In the genomic region with DNA sequence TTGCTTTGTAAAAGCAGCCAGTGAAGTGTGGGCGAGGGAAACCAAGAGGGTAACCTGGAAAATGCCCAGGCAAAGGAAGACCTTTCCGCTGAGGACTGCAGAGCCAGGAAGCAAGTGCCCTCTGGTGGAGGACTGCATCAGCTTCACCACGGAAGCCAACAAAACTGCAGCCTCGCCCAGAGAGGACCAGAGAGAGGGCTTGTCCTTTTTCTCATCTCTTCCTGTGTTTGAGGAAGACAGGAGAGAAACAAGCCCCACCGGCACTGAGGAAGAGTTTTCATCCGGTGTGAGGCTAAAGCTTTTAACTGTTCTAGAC, we compare ENCODE assay signal across 10 mouse cellular contexts. TPM values are rescaled to one million over a fixed set of nuclear protein-coding genes. Genes with fewer than 3 reads are reported as not detected.
DNase-seq lines count a peak whose midpoint lies in the region; ATAC-seq and TF ChIP-seq lines count a peak whose summit lies in the region.
"Had no signal": no experiment of that assay in that cellular context is flagged by ENCODE, and none has a peak within 500 bp of the region (broad histone marks: within the 10 kb centered on the region; RNA-seq: fewer than 3 reads in every experiment).

No protein-coding gene starts in this region.

- DNase-seq in liver, result peak; percentile 18
- DNase-seq in adipocyte (ENCODE audit: low spot score), result peak; percentile 31
- no peak for DNase-seq in liver, adult 2 months (ENCODE audit: extremely low read depth, low read depth, low spot score)
- peak; percentile 16 for DNase-seq in retina, postnatal 7 days (ENCODE audit: low read depth, low spot score)
- no peak for DNase-seq in spleen, postnatal 14 days (ENCODE audit: low spot score in 2 of 2)

- no peaks in the 10 kb centered on the region for H3K4me1 ChIP-seq in liver, embryonic 12.5 days
- no peaks in the 10 kb centered on the region for H3K4me1 ChIP-seq in embryonic fibroblast, embryonic 13.5 days (ENCODE audit: control insufficient read depth, insufficient read depth, low read length)
- no peaks in the 10 kb centered on the region for H3K4me1 ChIP-seq in intestine, embryonic 16.5 days (ENCODE audit: control insufficient read depth, insufficient read depth, low read length)
- H3K4me1 ChIP-seq in liver, adult 2 months (ENCODE audit: control insufficient read depth, insufficient read depth, low read length), result no peaks in the 10 kb centered on the region
- H3K4me1 ChIP-seq: lung, embryonic 15.5 days had no signal

- 0 out of 2 replicates have a peak, but pooled peaks cover 5% of the 10 kb centered on the region for H3K27me3 ChIP-seq in liver, embryonic 12.5 days (replicated peaks)
- H3K27me3 ChIP-seq in intestine, embryonic 16.5 days (replicated peaks; ENCODE audit: control insufficient read depth, insufficient read depth, low read length), result no peaks in the 10 kb centered on the region
- H3K27me3 ChIP-seq in liver, adult 2 months (ENCODE audit: control insufficient read depth, insufficient read depth, low read length), result no peaks in the 10 kb centered on the region
- H3K27me3 ChIP-seq: embryonic facial prominence, embryonic 13.5 days; lung, embryonic 15.5 days had no signal

- H3K9me3 ChIP-seq in liver, embryonic 12.5 days (replicated peaks), result no peaks in the 10 kb centered on the region
- H3K9me3 ChIP-seq in intestine, embryonic 16.5 days (ENCODE audit: control insufficient read depth, low read length), result no peaks in the 10 kb centered on the region
- H3K9me3 ChIP-seq: embryonic facial prominence, embryonic 13.5 days; lung, embryonic 15.5 days had no signal

- no peaks in the 10 kb centered on the region for H3K79me2 ChIP-seq in liver, adult 2 months (ENCODE audit: control insufficient read depth, insufficient read depth, low read length)

- H3K4me2 ChIP-seq in liver, embryonic 12.5 days, result no peak overlapping the region
- H3K4me2 ChIP-seq in intestine, embryonic 16.5 days (ENCODE audit: low read depth, low read length), result no peak overlapping the region
- H3K4me2 ChIP-seq: embryonic facial prominence, embryonic 13.5 days; lung, embryonic 15.5 days had no signal

- TF ChIP-seq CTCF in embryonic fibroblast, embryonic 13.5 days (IDR thresholded peaks at IDR 0.05; ENCODE audit: borderline replicate concordance, insufficient read depth, low read length), result peak; percentile 95
- peak; percentile 66 for TF ChIP-seq CTCF in liver, adult 2 months (IDR thresholded peaks at IDR 0.05; ENCODE audit: low read depth, low read length)

- WGBS in liver, embryonic 12.5 days (ENCODE audit: insufficient replicate concordance), result 31% methylated on average over 6 of the region's 6 CpGs
- 28% methylated on average over 6 of the region's 6 CpGs for WGBS in intestine, embryonic 16.5 days
- WGBS in liver, adult 2 months, result 33% methylated on average over 6 of the region's 6 CpGs

- H3K36me3 ChIP-seq in liver, embryonic 12.5 days, result no peaks in the 10 kb centered on the region
- no peaks in the 10 kb centered on the region for H3K36me3 ChIP-seq in intestine, embryonic 16.5 days (ENCODE audit: control insufficient read depth, insufficient read depth, low read length)
- H3K36me3 ChIP-seq in liver, adult 2 months (ENCODE audit: control insufficient read depth, insufficient read depth, low read length), result no peaks in the 10 kb centered on the region
- H3K36me3 ChIP-seq: embryonic facial prominence, embryonic 13.5 days; lung, embryonic 15.5 days had no signal

- H3K9ac ChIP-seq in liver, embryonic 12.5 days, result no peak overlapping the region
- no peak overlapping the region for H3K9ac ChIP-seq in intestine, embryonic 16.5 days (ENCODE audit: low read depth, low read length)
- H3K9ac ChIP-seq in liver, adult 2 months (ENCODE audit: low read depth, low read length), result no peak overlapping the region
- H3K9ac ChIP-seq: embryonic facial prominence, embryonic 13.5 days; lung, embryonic 15.5 days had no signal

- no peak overlapping the region for H3K4me3 ChIP-seq in liver, embryonic 12.5 days
- H3K4me3 ChIP-seq in embryonic fibroblast, embryonic 13.5 days (ENCODE audit: insufficient read depth, low read length), result no peak overlapping the region
- H3K4me3 ChIP-seq in intestine, embryonic 16.5 days (ENCODE audit: low read length), result no peak overlapping the region
- no peak overlapping the region for H3K4me3 ChIP-seq in liver, adult 2 months (ENCODE audit: insufficient read depth, low read depth, low read length)
- H3K4me3 ChIP-seq: embryonic facial prominence, embryonic 13.5 days; lung, embryonic 15.5 days had no signal

- ATAC-seq in liver, embryonic 12.5 days, result no peak
- ATAC-seq in intestine, embryonic 16.5 days, result 0 out of 2 replicates have a peak, but pooled peaks have one; percentile 52

- H3K27ac ChIP-seq in liver, embryonic 12.5 days, result no peak overlapping the region
- no peak overlapping the region for H3K27ac ChIP-seq in embryonic fibroblast, embryonic 13.5 days (ENCODE audit: insufficient read depth, low read length)
- H3K27ac ChIP-seq in intestine, embryonic 16.5 days (ENCODE audit: low read length), result no peak overlapping the region
- no peak overlapping the region for H3K27ac ChIP-seq in liver, adult 2 months (replicated peaks; ENCODE audit: insufficient read depth, low read depth, low read length)
- H3K27ac ChIP-seq: embryonic facial prominence, embryonic 13.5 days; lung, embryonic 15.5 days had no signal

- TF ChIP-seq POLR2A in embryonic fibroblast, embryonic 13.5 days (IDR thresholded peaks at IDR 0.05; ENCODE audit: low read depth, low read length), result no peak
- no peak for TF ChIP-seq POLR2A in liver, adult 2 months (IDR thresholded peaks at IDR 0.05; ENCODE audit: extremely low read depth, insufficient read depth, low read length)

RNA-seq across cellular contexts. Expression of gene Gxylt1, which starts 47.3 kb away (rescaled TPM):
- polyA plus RNA-seq in liver, embryonic 12.5 days (2016; fragmentation: Nextera tagmentation; extraction: Ambion mirVana), result 7.6 and 7.7 TPM in 2 replicates
- 19.2 and 22.0 TPM in 2 replicates for polyA plus RNA-seq in embryonic fibroblast, embryonic 13.5 days (2011; ENCODE audit: insufficient read length, low read depth, missing spikeins)
- polyA plus RNA-seq in intestine, embryonic 16.5 days (2015; fragmentation: Nextera tagmentation; extraction: Ambion mirVana), result 7.0 and 7.3 TPM in 2 replicates
- 5.7 and 6.1 TPM in 2 replicates for total RNA-seq in liver, adult 2 months (2014; rRNA removed)
- polyA plus RNA-seq in liver, adult 2 months (2012; rRNA removed), result 1.4 and 1.5 TPM in 2 replicates

Comparison
In these comparisons a context has a peak if more than half of its experiments do, and no peak if none do; other contexts are left out.
1. DNase-seq: peak in liver (single experiment), adipocyte (single experiment) and retina, postnatal 7 days (single experiment); none in liver, adult 2 months (single experiment) and spleen, postnatal 14 days (0 of 2).